Mouse (Mus musculus) activated CD4-positive, CD25-positive, alpha-beta regulatory T cell, adult 4 months (primary cell): Measurements from ENCODE around the gene Psmd14. TPM values are rescaled to one million over a fixed set of nuclear protein-coding genes. Genes with fewer than 3 reads are reported as not detected.

Source experiments
- ATAC-seq: one replicate; pipeline ENCODE4 v1.8.0; 2017
- polyA plus RNA-seq, 2 experiments: library from polyadenylated mRNA; unstranded; fragments of 100-300 nt; shearing (Covaris generic); gene quantifications; one replicate each; pipeline ENCODE4 v1.2.1; 2017

Psmd14 gene
- polyA plus RNA-seq, 2 experiments from 2014 or later = 224 to 238 TPM

GRCm38 (mm10) chr2:61814548-61815473, 103.3 kb downstream of the Psmd14 start:
- no peak for ATAC-seq

GRCm38 (mm10) chr2:61815583-61816313, 104.3 kb downstream of the Psmd14 start:
- ATAC-seq = no peak

- ATAC-seq = no peak
Measured at GRCm38 (mm10) chr2:61818197-61818596, 106.7 kb downstream of the Psmd14 start.

- no peak for ATAC-seq
Measured at GRCm38 (mm10) chr2:61820203-61820602, 108.7 kb downstream of the Psmd14 start.

GRCm38 (mm10) chr2:61823426-61824140, 112.1 kb downstream of the Psmd14 start:
- ATAC-seq = no peak

GRCm38 (mm10) chr2:61837243-61837806, 125.8 kb downstream of the Psmd14 start:
- ATAC-seq = no peak

Other genes with a start within 250 kb of the Psmd14 start
- 100 to 1,000 TPM; 213 to 229 TPM for gene Tank, start 133.1 kb upstream of the Psmd14 start, polyA plus RNA-seq
- not detected for gene Tbr1, start 91.2 kb downstream of the Psmd14 start, polyA plus RNA-seq